Mouse (Mus musculus): ENCODE results near the gene Ogfod2. TPM values are rescaled to one million over a fixed set of nuclear protein-coding genes. Genes with fewer than 3 reads are reported as not detected.

The Ogfod2 gene
- polyA plus RNA-seq, 1 experiment from 2014 or later: 23.3 TPM

- peaks cover 52% of the 10 kb centered on the region for H3K4me1 ChIP-seq
- ATAC-seq (ENCODE audit: low FRiP score, low read depth): peak; percentile 20; the same call in 1 of the 2 replicates
- 62% methylated on average over 10 of the region's 10 CpGs for WGBS
- H3K4me3 ChIP-seq: no peak overlapping the region
- H3K9me3 ChIP-seq: no peaks in the 10 kb centered on the region
- no peaks in the 10 kb centered on the region for H3K36me3 ChIP-seq
- H3K4me2 ChIP-seq (replicated peaks): no peak overlapping the region
- H3K9ac ChIP-seq (replicated peaks): no peak overlapping the region
- H3K27me3 ChIP-seq: no peaks in the 10 kb centered on the region
- no peak overlapping the region for H3K27ac ChIP-seq (replicated peaks)
These were observed 49.7 kb downstream of the Ogfod2 start for GRCm38 (mm10) chr5:124161831-124162230.

GRCm38 (mm10) chr5:124162577-124162976, 50.5 kb downstream of the Ogfod2 start:
- 55% methylated on average over 5 of the region's 5 CpGs for WGBS
- Histone ChIP-seq H3K9ac (replicated peaks) (no peak overlapping the region), H3K27ac (replicated peaks) (no peak overlapping the region), H3K4me1 (peaks cover 59% of the 10 kb centered on the region), H3K4me2 (replicated peaks) (no peak overlapping the region), H3K27me3 (no peaks in the 10 kb centered on the region), H3K4me3 (no peak overlapping the region), H3K36me3 (no peaks in the 10 kb centered on the region), H3K9me3 (no peaks in the 10 kb centered on the region)
- ATAC-seq (ENCODE audit: low FRiP score, low read depth): peak; percentile 53

GRCm38 (mm10) chr5:124163445-124163844, 51.3 kb downstream of the Ogfod2 start:
- no peak overlapping the region for H3K27ac ChIP-seq (replicated peaks)
- H3K36me3 ChIP-seq: no peaks in the 10 kb centered on the region
- ATAC-seq (ENCODE audit: low FRiP score, low read depth): no peak
- no peak overlapping the region for H3K4me3 ChIP-seq
- no peaks in the 10 kb centered on the region; the same call in 1 of the 2 replicates for H3K27me3 ChIP-seq
- 87% methylated on average over 11 of the region's 11 CpGs for WGBS
- H3K4me1 ChIP-seq: peaks cover 63% of the 10 kb centered on the region
- H3K4me2 ChIP-seq (replicated peaks): no peak overlapping the region
- H3K9ac ChIP-seq (replicated peaks): no peak overlapping the region
- H3K9me3 ChIP-seq: no peaks in the 10 kb centered on the region

Other genes with a start within 250 kb of the Ogfod2 start
- gene Hcar2, start 246.8 kb upstream of the Ogfod2 start, polyA plus RNA-seq (2016; fragmentation: Nextera tagmentation; extraction: Ambion mirVana): not detected in 2 replicates
- gene Hcar1, start 232.3 kb upstream of the Ogfod2 start, polyA plus RNA-seq (2016; fragmentation: Nextera tagmentation; extraction: Ambion mirVana): 0.35 and 0.50 TPM in 2 replicates
- gene Denr, start 205.1 kb upstream of the Ogfod2 start, polyA plus RNA-seq (2016; fragmentation: Nextera tagmentation; extraction: Ambion mirVana): 159 and 167 TPM in 2 replicates
- 1.8 and 3.4 TPM in 2 replicates for gene Gm43518, start 184.9 kb upstream of the Ogfod2 start, polyA plus RNA-seq (2016; fragmentation: Nextera tagmentation; extraction: Ambion mirVana)
- gene Ccdc62, start 181.6 kb upstream of the Ogfod2 start, polyA plus RNA-seq (2016; fragmentation: Nextera tagmentation; extraction: Ambion mirVana): 4.9 and 6.1 TPM in 2 replicates
- gene Hip1r, start 138.7 kb upstream of the Ogfod2 start, polyA plus RNA-seq (2016; fragmentation: Nextera tagmentation; extraction: Ambion mirVana): 13.9 and 15.5 TPM in 2 replicates
- gene Vps37b, start 80.0 kb upstream of the Ogfod2 start, polyA plus RNA-seq (2016; fragmentation: Nextera tagmentation; extraction: Ambion mirVana): 68.0 and 74.2 TPM in 2 replicates
- gene Abcb9, start 16.5 kb upstream of the Ogfod2 start, polyA plus RNA-seq (2016; fragmentation: Nextera tagmentation; extraction: Ambion mirVana): 2.0 and 2.2 TPM in 2 replicates
- 94.8 and 98.3 TPM in 2 replicates for gene Arl6ip4, start 3.8 kb downstream of the Ogfod2 start, polyA plus RNA-seq (2016; fragmentation: Nextera tagmentation; extraction: Ambion mirVana)
- gene Pitpnm2, start 137.5 kb downstream of the Ogfod2 start, polyA plus RNA-seq (2016; fragmentation: Nextera tagmentation; extraction: Ambion mirVana): 6.0 and 7.2 TPM in 2 replicates
- 18.1 and 19.6 TPM in 2 replicates for gene Mphosph9, start 215.7 kb downstream of the Ogfod2 start, polyA plus RNA-seq (2016; fragmentation: Nextera tagmentation; extraction: Ambion mirVana)
- 22.8 and 23.7 TPM in 2 replicates for gene 2810006K23Rik, start 215.8 kb downstream of the Ogfod2 start, polyA plus RNA-seq (2016; fragmentation: Nextera tagmentation; extraction: Ambion mirVana)

Data from midbrain, embryonic 12.5 days (tissue).